Mouse (Mus musculus) 416B (cell line): Measurements from ENCODE around the gene Trp53i11.
A peak's percentile ranks its signal among the peaks of the same experiment; 100 is the strongest.

Experiments
- DNase-seq: peaks from one replicate; pipeline ENCODE4 v3.0.0; 2011; ENCODE audit warnings: low read depth

Gene Trp53i11

DNA sequence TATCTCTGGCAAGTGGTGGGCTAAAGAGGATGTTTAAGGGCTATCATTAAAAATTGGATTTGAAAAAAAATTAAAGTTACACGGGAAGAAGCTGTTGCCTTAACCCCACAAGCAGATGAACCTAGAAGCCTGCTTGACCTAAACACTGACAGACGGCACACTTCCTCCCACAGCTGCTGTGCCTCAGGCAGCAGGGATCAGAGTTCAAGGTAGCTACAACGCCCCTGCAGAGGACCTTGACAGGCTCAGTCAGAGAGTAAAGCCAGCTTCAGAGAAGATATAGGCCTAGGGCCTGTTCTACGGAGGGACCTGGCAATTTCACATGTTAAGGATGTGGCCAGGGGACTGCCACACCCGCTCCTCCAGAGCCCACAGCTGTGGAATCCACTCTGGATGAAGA, 14.9 kb upstream of the Trp53i11 start:
- DNase-seq = no peak

DNA sequence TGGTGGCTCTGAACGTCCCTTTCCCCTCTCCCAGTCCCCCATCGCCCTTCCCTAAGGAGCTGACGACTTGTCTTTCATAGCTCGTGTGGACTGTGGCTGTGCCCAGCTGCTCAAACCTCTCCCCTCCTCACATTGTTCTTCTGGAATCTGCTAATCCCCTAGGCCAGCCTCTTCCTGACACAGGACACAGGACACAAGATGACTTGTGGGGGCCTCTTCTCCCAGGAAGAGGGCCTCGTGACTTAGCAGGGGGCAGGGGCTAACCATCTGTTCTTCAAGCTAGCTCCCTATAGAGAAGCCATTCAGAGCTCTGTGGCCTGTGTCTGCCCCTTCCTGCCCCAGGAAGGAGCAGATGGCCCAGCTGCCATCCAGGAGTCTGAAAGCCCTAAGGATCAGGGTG, 13.2 kb upstream of the Trp53i11 start:
- no peak for DNase-seq

DNA sequence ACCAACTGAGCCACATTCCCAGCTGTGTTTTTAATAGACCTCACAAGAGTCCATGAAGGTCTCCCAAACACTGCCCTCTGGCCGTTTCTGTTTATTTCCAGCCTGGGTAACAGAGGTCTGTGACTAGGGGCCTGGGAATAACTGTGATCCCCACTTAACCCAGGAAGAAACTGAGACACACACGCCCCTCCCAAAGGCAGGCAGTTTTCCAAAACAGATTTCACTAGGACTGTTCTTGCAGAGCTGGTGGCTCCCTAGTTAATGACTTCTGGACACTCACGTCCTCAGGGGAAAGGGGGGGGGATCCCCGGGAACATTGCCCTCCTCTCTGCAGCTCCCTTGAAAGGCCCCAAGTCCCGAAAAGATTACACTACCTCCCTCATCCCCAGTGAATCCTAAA, 12.1 kb upstream of the Trp53i11 start:
- no peak for DNase-seq

DNA sequence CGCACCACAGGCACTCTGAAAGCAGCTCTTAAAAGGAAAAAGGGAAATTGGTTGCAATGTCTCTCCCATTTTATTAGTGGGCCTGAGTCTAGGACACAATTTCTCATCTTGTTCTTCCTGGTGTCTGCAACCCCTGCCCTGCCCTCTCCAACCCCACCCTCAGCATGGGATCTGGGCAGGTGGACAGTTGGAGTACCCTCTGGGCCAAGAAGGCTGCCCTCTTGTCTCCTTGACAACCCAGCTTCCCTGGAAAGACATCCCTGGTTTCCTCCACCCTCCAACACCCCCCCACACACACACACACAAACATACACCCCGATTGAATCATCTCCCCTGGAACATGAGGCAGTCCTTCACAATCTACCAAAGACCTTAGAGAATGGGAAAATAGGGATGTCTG, 11.6 kb upstream of the Trp53i11 start:
- DNase-seq = no peak

DNA sequence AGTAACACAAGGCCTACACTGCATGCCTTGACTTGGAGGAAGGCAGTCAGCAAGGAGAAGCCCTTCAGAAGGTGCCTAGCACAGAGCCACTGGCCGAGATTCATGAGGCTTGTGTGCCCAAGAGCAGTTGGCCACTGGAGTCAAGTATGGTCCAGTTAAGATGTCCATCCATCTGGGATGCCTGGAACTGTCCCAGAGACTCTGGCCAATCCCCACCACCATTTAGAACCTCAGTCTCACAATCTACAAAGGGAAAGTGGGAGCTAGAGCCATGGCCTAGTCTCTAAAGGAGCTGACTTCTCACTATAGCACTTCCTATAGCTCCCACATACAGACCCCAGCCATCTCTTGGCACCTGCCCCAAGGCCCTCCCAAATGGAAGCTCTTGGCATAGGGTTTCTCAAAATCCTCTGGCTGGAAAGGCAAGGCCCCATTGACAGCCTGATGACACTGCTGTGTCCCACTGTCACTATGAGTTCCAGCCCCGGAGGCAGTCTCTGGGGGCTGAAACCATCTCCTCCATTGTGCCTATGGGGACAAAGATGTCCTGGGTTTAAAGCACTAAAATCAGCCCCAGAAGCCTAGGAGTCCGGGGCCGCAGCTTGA, 11.1 kb upstream of the Trp53i11 start:
- no peak for DNase-seq

DNA sequence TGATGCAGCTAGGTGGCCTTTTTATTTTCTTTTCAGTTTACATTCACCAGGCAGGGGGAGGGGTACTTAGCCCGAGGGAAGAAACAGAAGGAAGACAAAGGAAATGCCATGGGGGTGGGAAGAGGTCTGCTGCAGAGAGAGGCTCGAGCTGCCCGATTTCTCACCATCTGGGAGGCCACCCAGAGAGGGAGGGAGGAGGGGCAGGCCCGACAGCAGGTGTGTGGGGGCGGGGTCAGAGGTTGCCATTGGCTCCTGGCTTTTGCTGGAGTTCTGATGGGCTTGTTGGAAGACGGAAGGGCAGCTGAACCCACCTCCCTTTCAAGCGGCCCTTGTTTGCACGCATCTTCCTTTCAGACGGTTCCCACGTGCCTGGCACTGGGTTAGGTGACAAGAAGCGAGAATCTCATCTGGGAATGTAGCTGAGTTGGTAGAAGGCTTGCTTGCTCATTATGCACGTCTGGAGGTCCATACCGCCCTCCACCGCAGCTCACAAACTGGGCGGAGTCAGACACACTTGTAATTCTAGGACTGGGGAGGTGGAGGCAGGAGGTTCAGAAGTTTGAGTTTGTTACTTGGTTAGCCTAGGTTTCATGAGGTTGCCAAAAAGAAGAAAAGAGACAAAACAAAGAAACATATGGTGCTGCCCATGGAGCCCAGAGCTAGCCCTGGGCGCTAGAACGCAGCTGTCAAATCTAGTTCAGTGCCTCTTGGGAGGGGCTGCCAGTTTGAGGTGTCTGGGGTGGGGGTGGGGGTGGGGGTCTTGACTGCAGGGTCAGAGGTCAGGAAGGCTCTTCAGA, 10.3 kb upstream of the Trp53i11 start:
- no peak for DNase-seq

DNA sequence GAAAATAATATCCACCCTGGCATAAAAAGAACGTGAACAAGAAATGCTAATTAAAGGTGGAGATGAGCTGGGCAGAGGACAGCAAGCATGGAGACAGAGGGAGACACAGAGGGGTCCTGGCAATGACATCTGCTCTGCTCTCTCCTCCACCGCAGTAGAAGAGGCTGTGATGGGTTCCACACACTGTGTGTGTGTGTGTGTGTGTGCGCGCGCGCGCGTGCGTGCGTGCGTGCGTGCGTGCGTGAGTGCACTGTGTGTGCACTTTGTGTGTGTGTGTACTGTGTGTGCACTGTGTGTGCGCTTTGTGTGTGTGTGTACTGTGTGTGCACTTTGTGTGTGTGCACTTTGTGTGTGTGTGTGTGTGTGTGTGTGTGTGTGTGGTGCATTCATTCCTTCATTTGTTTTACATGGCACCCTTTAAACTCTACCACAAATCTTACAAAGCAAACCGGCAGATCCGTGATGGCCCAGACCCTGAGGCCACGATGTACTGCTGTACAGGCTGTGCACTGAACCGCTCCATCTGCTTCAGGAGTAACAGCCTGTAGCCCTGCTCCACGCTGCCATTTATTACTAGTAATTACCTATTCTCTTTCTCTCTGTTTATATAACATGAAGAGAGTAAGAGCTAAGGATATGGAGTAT, 9.6 kb upstream of the Trp53i11 start:
- no peak for DNase-seq

DNA sequence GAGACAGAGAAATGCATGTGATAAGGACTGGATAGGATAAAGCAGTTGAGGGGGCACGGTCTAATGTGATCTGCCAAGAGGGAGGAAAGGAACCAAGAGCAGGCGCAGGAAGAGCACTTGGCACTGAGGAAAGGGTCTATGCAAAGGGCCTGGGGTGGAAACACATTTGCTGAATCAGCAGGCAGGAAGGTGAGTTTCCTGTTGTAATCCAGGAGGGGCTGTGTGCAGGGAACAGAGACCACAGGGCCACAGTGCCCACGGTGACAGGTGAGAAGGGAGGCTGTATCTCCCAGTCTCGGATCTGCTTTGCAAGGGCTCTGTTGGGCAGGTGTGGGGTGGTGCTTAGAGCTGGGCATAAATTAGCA, 9.1 kb upstream of the Trp53i11 start:
- no peak for DNase-seq

DNA sequence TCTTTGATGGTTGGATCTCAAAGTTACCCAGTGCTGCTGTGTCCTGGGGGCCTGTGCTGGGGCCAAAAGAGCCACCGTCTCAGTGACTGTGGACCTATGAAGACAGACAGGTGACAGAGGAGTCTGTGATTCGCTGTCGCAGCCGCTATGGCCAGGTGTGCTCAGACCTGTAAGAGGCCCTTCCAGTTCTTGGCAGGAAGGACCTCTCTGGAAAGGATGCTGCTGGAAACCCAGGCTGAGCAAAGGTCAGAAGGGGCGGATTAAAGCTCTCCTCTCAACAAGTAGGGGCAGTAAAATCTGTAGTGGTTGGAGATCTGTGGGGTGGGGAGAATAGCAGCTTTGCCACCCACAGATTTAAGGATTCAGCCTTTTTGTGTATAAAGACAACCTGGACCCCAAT, 7.7 kb upstream of the Trp53i11 start:
- DNase-seq = no peak

DNA sequence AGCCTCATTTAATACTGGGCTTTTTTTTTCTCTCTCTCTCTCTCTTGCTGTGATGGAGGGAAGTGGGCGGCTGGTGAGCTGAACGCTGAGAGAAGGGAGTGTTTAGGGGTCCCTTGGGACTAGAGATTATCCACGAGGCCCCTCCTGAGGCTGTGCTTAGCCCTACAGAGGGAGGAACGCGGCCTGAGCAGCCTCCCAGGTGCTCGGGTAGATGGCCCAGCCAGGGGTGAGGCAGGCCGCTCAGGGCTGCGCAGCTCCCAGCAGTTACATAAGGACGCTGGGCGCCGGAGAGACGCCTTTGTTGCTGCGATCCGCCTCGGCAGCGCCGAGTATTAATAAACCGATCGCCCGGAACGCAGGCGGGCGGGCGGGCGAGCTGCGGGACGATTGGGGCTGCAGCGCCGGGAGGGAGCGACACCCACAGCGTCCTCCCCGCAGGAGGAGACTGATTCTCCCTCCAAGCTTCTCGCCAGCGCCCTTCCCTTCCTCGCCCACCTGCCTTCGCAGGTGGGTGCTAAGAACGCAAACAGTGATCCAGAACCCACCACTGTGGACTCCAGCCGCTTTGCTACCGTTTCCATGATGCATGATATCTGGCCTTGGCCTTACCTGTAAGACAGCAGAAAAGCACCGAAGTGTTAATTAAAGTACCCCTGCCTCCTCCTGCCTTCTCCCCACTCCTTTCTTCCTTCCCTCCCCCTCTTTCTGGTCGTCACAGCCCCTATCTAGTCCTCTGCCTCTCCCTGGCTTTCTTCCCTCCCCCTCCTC, 7.1 kb upstream of the Trp53i11 start:
- DNase-seq = no peak

DNA sequence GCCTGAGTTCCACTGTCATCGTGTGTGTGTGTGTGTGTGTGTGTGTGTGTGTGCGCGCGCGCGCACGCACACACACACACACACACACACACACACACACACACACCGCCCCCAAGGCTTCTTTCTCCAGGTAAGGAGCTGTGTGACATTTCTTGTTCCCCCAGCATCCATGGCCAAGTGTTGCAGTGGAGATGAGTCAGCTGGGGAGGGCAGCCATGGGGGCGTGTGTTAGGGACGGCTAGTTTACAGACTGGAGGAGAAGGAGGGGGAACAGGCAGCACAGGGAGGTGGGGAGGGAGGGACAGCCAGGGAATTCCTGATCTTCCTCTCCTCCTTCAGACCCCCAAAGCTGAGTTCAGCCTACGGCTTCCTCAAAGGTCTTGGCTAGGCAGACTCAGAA, 4.5 kb upstream of the Trp53i11 start:
- DNase-seq = no peak

DNA sequence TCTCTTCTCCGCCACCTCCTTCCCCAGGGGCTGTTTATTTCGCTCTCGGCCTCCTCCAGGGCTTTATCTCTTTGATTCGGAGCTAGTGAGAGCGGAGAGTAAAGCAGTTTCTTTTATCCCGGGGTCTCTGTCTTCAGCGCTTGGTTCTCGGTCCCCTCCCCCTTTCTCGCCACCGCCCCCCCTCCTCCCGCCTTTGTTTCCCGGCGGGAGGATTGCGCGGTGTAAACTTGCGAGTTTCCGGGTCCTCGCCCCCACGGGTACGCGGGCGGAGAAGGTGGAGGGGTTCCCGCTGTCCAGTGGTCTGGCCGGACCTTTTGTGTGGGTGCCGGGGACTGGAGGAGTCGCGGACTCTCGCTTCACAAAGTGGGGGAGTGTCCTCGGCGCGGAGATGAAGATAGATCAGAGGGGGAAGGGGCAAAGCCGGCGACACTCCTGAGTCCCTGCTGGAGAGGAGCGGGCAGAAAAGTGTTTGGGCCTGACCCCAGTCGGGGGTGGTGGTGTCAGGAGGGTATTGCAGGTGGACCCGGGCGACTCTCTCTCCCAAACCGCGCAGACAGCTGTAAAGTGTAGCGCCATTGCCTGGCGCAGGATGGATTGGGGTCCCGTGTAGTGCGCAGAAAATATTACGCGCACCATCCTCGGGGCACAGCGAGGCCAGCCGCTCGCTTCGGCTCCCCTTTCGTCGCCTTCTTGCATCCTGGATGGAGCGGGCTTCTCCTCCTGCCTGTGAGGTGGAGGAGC, 842 bp downstream of the Trp53i11 start:
- no peak for DNase-seq

DNA sequence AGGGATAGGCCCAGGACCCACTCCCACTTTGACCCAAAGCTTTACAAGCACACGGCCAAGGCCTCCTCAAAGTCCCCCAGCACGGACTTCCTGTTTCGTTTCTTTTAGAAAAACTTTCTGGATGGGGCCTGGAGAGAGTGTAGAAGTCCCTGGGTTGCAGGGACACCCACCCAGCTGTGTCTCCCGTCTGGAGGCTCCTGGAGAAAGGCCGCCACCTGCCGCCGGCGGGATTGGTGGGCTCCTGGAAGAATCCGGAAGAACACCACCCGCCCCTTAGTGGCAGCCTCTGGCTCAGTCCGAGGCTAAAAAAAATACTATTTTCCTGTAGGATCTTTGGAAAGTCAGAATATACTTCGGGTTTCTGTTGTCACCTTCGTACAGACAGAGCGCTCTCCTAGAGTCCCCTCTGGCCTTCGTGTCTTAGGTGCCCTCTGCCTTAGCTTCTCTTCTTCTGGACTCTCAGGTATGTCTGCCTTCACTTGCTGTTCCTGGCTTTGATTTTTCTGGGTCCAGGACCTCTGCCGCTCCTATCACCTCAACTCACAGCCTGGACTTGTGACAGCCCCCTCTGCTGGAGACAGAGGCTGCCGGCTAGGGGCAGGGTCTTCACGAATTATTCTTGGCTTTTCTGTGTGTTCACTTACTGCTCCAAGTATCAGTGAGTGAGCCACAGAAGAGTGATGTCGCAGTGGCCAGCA, 1.6 kb downstream of the Trp53i11 start:
- DNase-seq = no peak

DNA sequence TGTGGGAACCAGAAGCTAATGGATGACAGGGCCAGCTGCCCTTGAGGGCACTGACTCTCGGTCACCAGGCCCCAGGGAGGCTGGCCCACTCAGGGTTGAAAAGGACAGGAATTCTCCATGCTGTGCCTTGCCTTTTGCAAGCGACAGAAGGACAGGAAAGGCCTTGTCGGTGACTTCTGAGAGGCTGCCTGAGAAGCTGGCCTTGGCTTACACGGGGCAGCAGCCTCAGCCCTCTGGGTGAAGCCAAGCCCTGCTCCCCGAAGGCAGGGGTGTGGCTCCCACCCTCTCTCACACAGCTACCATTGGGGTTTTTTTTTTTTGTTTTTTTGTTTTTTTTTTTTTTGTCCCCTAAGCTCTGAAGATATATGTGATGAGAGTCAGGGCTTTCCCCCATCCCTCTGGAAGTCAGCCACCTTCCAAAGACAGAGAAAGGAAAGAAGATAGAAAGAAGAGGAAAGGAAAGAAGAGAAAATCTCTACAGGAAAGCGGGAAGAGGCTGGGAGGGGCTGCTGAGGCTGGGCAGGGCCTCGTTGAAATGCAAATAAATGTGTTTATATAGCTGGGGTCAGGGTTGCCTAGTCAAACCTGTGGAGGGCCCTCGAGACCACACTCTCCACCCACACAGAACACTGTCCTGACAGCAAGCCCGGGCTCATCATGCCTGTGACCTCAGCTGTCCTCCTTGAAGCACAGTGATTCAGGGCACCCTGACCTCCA, 3.6 kb downstream of the Trp53i11 start:
- DNase-seq = no peak

DNA sequence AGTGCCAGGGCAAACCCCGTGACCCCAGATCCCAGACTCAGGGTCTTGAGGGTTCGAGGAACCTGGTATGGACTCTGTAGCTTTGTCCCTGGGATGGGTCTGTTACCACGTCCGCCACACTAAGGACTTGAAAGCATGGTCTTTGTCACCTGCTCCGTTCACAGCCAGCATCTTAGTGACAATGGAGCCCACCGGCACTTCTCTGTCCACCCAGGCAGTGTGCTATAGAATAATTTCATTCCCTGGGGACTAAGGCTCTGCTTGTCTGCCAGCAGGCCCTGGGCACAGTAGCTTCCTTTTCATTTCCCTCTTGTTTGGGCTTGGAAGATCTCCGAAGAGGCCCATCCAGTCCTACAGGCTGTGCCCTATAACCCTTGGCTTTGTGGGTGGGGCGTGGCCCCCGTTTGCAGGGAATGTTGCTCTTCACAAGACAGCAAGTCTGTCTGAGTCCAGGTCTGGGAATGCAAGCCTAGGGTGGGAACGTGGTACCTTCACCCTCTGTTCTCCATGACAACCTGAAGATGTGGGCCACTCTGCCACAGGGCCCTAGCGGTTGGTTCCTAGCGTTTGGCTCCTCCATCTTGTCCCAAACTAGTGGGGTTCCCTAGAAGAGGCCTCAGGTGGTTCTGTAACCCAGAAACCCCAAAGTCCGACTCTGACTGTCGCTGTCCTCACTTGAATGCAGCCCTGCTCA, 4.3 kb downstream of the Trp53i11 start:
- DNase-seq = no peak

DNA sequence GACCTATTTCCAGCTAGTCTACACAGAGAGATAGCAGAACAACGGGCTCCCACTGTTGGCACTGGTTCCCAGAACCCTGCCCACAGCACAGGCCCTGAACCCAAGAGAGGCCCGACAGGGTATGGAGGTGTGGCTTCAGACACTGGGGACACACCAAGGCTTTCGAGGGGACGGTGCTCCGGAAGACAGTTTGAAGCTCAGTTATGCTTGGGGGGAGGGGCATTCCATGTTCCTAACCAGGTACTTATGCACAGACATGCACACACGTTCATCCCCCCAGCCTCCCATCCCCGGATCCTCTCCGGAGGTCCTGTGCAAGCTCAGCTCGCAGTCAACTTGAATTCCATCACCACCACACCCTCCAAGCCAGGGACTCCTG, 4.8 kb downstream of the Trp53i11 start:
- no peak for DNase-seq

DNA sequence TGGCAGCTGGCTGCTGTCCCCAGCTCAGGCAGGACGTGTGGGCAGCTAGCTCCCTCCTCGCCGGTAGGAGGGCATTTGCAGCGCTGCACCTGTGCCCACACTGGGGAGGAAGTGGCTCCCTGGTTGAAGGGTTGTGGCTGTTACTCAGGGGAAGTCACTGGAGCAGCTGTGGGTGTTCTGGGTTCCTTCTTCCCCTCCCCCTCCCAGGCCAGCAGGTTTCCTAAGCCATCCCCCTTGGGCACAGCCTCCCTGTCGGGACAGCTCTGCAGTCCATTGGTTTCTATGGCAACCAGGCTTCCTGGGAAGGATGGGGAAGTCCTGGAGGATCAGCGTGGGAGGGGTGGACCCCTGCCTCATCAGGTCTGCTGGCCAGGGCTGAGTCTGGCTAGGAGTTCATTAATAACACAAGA, 5.3 kb downstream of the Trp53i11 start:
- DNase-seq = peak; percentile 86

DNA sequence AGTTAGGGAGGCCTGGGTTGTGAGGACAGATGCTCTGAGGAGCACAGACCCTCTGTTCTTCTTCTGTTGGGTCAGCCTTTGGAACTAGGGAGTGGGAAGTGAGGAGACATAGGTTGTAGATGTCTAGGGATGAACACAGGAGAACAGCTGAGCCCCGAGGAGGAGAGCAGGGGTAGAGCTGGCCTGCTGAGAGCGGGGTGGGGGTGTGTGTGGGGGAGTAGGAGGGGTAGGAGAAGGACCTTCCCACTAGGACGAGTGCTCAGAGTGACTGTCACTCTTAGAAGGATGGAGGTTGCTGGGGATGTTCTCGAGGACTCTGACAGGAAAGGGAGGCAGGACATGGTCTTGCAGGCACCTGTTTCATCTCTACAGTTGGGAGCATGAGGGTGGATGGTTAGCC, 6.5 kb downstream of the Trp53i11 start:
- no peak for DNase-seq

DNA sequence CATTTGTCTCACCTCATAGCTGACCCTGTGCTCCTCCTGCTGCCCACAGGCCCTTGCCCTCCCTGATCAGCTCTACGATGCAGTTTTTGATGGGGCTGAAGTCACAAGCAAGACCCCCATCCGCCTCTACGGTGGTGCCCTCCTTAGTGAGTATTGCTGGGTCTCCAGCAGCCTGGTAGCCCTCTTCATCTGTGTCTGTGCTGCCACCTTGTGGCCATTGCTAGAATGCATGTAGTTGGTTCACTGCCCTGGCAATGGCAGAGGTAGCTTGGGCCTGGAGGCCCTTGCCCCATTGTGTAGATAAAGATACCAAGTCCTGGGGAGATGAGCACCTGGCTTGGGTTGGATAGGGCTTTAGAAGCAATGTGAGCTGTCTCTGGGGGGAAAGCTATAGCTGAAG, 11.5 kb downstream of the Trp53i11 start:
- DNase-seq = peak; percentile 71

DNA sequence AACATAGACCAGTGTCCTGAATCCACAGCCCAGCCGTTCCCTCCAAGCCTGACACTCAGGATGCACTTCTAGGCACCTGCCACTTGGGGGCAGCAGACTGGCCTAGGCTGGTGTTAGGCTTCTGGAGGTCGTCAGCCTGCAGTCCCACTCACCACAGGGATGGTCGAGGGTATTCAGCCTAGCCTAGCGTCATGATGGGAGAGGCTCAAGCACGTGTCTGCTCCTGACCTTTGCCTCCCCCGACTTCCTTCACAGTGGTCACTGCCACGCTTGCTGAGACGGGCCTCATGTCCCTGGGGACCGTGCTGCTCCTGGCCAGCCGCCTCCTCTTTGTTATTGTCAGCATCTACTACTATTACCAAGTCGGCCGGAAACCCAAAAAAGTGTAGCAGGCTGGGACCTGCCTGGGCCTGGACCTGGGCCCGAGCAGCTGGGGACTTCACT, 12.2 kb downstream of the Trp53i11 start:
- peak; percentile 35 for DNase-seq
